Mouse (Mus musculus) embryonic facial prominence, embryonic 10.5 days (tissue): Measurements from ENCODE around the gene St6gal1. TPM values are rescaled to one million over a fixed set of nuclear protein-coding genes. Genes with fewer than 3 reads are reported as not detected.

Source experiments
- DNase-seq: peaks from one replicate; pipeline ENCODE4 v3.0.0-alpha.2; 2017; ENCODE audit warnings: low spot score
- H3K27ac ChIP-seq: fragments of 300-500 bp; sonication (generic); replicated peaks from 2 replicates; pipeline ENCODE4 v1.5.1; 2016; ENCODE audit warnings: mild to moderate bottlenecking
- H3K27me3 ChIP-seq: fragments of 300-500 bp; sonication (generic); replicated peaks from 2 replicates; pipeline ENCODE4 v1.6.1; 2016; ENCODE audit warnings: low read depth, mild to moderate bottlenecking; ENCODE audit not compliant: poor library complexity, severe bottlenecking
- H3K36me3 ChIP-seq: fragments of 300-500 bp; sonication (generic); replicated peaks from 2 replicates; pipeline ENCODE4 v1.6.1; 2016; ENCODE audit warnings: mild to moderate bottlenecking, moderate library complexity
- H3K4me1 ChIP-seq: fragments of 300-500 bp; sonication (generic); 2 replicates; pipeline ENCODE4 v1.6.1; 2016
- H3K4me3 ChIP-seq: fragments of 300-500 bp; sonication (generic); 2 replicates; pipeline ENCODE4 v1.5.1; 2016; ENCODE audit warnings: mild to moderate bottlenecking, moderate library complexity
- H3K9me3 ChIP-seq: fragments of 300-500 bp; sonication (generic); 2 replicates; pipeline ENCODE4 v1.6.1; 2016; ENCODE audit warnings: mild to moderate bottlenecking
- WGBS: fragments of 180-500 bp; shearing (Covaris S2); methylation state at CpG from one replicate; pipeline ENCODE4 v1.1.7; 2016; 5-methylcytosine and 5-hydroxymethylcytosine counted together
- polyA plus RNA-seq: library from polyadenylated mRNA; unstranded; fragments of >200 nt; fragmentation: Nextera tagmentation; extraction: Ambion mirVana; gene quantifications from 2 replicates; pipeline ENCODE4 v1.2.1, GENCODE M21; 2016

St6gal1 gene
- polyA plus RNA-seq, 1 experiment from 2014 or later = 27.3 TPM

GRCm38 (mm10) chr16:23286380-23287097, 62.0 kb downstream of the St6gal1 start:
- no peak for DNase-seq
- Histone ChIP-seq H3K27me3 (no peaks in the 10 kb centered on the region), H3K9me3 (no peaks in the 10 kb centered on the region), H3K4me1 (no peaks in the 10 kb centered on the region), H3K4me3 (no peak overlapping the region), H3K36me3 (peaks cover 37% of the 10 kb centered on the region), H3K27ac (no peak overlapping the region)
- WGBS = 89% methylated on average over 11 of the region's 11 CpGs

DNA sequence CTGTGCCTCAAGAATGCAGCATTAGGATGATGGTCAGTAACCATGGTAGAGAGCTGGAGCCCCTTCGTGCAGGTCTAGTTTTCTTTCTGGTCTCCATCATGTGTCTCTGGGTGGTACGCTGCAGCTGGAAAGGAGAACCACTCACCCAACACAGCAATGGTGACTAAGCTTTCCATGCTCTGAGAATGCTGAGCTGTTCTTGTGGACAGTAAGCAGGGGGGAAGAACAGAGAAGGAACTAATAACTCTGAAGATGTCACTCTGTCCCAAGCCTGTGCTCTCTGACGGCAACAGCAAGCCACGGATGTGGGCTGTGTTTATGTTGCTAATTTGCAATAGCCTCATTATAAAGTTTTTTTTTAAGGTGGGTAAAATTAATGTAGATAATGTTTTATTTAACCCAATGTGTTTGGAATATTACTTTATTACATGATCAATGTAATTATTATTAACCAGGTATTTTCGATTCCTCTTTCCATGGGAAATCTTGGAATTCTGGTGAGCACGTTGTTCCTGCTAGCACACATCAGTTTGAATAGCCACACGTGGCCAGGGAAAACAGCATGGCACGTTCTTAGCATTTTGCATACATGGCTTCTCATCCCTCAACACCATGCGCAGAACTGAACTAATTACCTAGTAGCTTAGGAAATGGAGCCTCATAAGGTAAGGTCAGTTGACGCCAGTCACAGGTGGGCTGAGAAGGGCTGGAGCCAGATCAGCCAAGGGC, 62.9 kb downstream of the St6gal1 start:
- Histone ChIP-seq H3K27me3 (no peaks in the 10 kb centered on the region), H3K9me3 (no peaks in the 10 kb centered on the region), H3K27ac (no peak overlapping the region), H3K4me1 (no peaks in the 10 kb centered on the region), H3K4me3 (no peak overlapping the region), H3K36me3 (peaks cover 36% of the 10 kb centered on the region)
- WGBS = 92% methylated on average over 10 of the region's 10 CpGs
- no peak for DNase-seq

GRCm38 (mm10) chr16:23288103-23288502, 63.6 kb downstream of the St6gal1 start:
- H3K4me3 ChIP-seq = no peak overlapping the region
- H3K4me1 ChIP-seq = no peaks in the 10 kb centered on the region
- no peaks in the 10 kb centered on the region for H3K27me3 ChIP-seq
- peaks cover 30% of the 10 kb centered on the region for H3K36me3 ChIP-seq
- no peak overlapping the region for H3K27ac ChIP-seq
- DNase-seq = no peak
- no peaks in the 10 kb centered on the region for H3K9me3 ChIP-seq
- WGBS = 92% methylated on average over 9 of the region's 9 CpGs

DNA sequence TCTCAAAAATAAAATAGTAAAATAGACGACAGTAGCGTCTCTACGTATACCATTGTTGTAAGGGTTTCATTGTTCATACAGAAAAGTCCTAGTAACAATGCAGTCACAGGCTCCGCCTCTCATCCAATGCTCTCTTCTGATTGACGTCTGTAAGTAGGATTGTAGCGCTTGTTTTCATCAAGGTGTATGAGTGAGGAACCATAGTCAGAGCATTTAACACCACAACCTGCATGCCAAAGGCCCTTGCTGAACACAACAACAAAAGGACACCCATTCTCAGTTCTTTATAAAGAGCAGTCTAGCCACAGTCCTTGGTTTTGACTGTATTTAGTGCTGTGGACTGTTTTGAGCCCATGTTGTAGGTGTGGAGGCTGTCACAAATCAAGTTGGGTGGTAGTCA, 64.9 kb downstream of the St6gal1 start:
- WGBS = 97% methylated on average over 6 of the region's 6 CpGs
- Histone ChIP-seq H3K27ac (no peak overlapping the region), H3K4me3 (no peak overlapping the region), H3K27me3 (no peaks in the 10 kb centered on the region), H3K9me3 (no peaks in the 10 kb centered on the region), H3K4me1 (0 out of 2 replicates have a peak, but pooled peaks cover 3% of the 10 kb centered on the region), H3K36me3 (peaks cover 22% of the 10 kb centered on the region)
- no peak for DNase-seq

DNA sequence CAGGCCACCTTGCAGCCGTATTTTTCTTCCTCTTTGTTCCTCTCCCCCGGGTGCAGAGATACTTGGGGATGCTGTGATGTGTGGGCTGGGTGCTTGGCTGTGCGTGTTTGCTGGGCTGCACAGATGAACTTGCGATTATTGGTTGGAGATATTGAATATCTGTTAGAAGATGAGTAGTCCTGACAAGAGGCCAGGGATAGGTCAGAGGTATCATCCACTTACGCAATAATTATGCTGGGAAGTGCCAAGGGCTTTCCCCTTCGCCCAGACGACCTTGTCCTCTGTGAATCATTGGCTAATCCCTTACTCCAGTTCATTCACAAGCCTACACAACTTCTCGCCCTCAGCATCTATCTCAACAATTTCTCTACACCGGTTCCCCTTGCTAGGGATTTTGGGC, 65.6 kb downstream of the St6gal1 start:
- Histone ChIP-seq H3K27ac (no peak overlapping the region), H3K9me3 (no peaks in the 10 kb centered on the region), H3K4me3 (no peak overlapping the region), H3K36me3 (peaks cover 22% of the 10 kb centered on the region), H3K4me1 (0 out of 2 replicates have a peak, but pooled peaks cover 3% of the 10 kb centered on the region), H3K27me3 (no peaks in the 10 kb centered on the region)
- 90% methylated on average over 9 of the region's 9 CpGs for WGBS
- DNase-seq = no peak

DNA sequence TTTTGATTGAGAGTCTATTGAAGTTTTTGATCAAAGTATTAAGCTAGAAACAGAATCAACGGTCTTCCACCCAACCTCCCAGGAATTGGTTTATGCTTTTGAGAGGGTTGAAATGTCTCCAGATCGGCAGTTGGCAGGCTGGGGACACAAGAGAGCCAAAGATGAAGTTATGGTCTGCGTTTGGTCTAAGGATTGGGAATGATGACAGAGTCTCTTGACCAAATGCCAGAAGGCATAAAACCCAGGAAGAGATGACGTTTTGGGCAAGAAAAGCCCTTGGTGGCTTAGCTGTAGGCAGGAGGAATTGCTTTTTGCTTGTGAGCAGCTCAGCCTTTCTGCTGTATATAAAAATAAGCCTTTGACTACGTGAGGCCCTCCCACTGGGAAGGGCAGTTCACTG, 67.0 kb downstream of the St6gal1 start:
- no peaks in the 10 kb centered on the region for H3K9me3 ChIP-seq
- H3K4me3 ChIP-seq = no peak overlapping the region
- peaks cover 26% of the 10 kb centered on the region for H3K36me3 ChIP-seq
- H3K4me1 ChIP-seq = 0 out of 2 replicates have a peak, but pooled peaks cover 3% of the 10 kb centered on the region
- H3K27me3 ChIP-seq = no peaks in the 10 kb centered on the region
- DNase-seq = no peak
- WGBS = 84% methylated on average over 5 of the region's 5 CpGs
- no peak overlapping the region for H3K27ac ChIP-seq

GRCm38 (mm10) chr16:23294236-23294635, 69.7 kb downstream of the St6gal1 start:
- H3K27ac ChIP-seq = no peak overlapping the region
- no peak overlapping the region for H3K4me3 ChIP-seq
- 0 out of 2 replicates have a peak, but pooled peaks cover 3% of the 10 kb centered on the region for H3K4me1 ChIP-seq
- H3K36me3 ChIP-seq = peaks cover 26% of the 10 kb centered on the region
- H3K27me3 ChIP-seq = no peaks in the 10 kb centered on the region
- DNase-seq = no peak
- no peaks in the 10 kb centered on the region for H3K9me3 ChIP-seq
- WGBS = 53% methylated on average over 3 of the region's 3 CpGs

GRCm38 (mm10) chr16:23294747-23295146, 70.2 kb downstream of the St6gal1 start:
- H3K9me3 ChIP-seq = no peaks in the 10 kb centered on the region
- H3K4me3 ChIP-seq = no peak overlapping the region
- H3K27me3 ChIP-seq = no peaks in the 10 kb centered on the region
- no peak overlapping the region for H3K27ac ChIP-seq
- peaks cover 28% of the 10 kb centered on the region for H3K36me3 ChIP-seq
- WGBS = 89% methylated on average over 6 of the region's 6 CpGs
- no peak for DNase-seq
- H3K4me1 ChIP-seq = 0 out of 2 replicates have a peak, but pooled peaks cover 3% of the 10 kb centered on the region

GRCm38 (mm10) chr16:23295720-23296119, 71.2 kb downstream of the St6gal1 start:
- no peak for DNase-seq
- no peak overlapping the region for H3K4me3 ChIP-seq
- H3K36me3 ChIP-seq = peaks cover 20% of the 10 kb centered on the region
- no peaks in the 10 kb centered on the region for H3K9me3 ChIP-seq
- WGBS = 85% methylated on average over 5 of the region's 5 CpGs
- H3K4me1 ChIP-seq = 0 out of 2 replicates have a peak, but pooled peaks cover 3% of the 10 kb centered on the region
- H3K27ac ChIP-seq = no peak overlapping the region
- no peaks in the 10 kb centered on the region for H3K27me3 ChIP-seq

- Histone ChIP-seq H3K27ac (no peak overlapping the region), H3K4me1 (0 out of 2 replicates have a peak, but pooled peaks cover 3% of the 10 kb centered on the region), H3K27me3 (no peaks in the 10 kb centered on the region), H3K4me3 (no peak overlapping the region), H3K36me3 (peaks cover 18% of the 10 kb centered on the region), H3K9me3 (no peaks in the 10 kb centered on the region)
- WGBS = 98% methylated on average over 3 of the region's 3 CpGs
- no peak for DNase-seq
Observed at GRCm38 (mm10) chr16:23296721-23297120, 72.2 kb downstream of the St6gal1 start.

DNA sequence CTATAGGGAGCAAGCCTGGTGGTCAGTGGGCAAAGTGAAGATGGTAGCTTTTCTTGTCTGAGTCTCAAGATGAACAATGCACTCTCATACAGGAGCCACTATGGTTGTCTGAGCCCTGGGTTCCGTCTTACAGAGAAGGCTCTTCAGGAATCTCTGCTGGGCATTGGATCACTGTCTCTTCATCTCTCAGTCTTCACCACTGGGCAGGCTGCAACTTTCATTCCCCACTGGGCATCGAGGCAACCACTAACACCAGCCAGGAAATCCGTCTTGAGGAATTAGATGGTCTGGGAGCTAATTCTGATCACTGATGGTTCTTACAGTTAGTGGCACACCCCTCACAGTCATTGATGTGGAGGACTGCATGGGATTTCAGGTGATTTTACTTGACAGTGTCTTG, 73.9 kb downstream of the St6gal1 start:
- Histone ChIP-seq H3K27ac (no peak overlapping the region), H3K4me3 (no peak overlapping the region), H3K27me3 (no peaks in the 10 kb centered on the region), H3K4me1 (0 out of 2 replicates have a peak, but pooled peaks cover 5% of the 10 kb centered on the region), H3K36me3 (peaks cover 22% of the 10 kb centered on the region), H3K9me3 (no peaks in the 10 kb centered on the region)
- DNase-seq = no peak
- 90% methylated on average over 3 of the region's 3 CpGs for WGBS

DNA sequence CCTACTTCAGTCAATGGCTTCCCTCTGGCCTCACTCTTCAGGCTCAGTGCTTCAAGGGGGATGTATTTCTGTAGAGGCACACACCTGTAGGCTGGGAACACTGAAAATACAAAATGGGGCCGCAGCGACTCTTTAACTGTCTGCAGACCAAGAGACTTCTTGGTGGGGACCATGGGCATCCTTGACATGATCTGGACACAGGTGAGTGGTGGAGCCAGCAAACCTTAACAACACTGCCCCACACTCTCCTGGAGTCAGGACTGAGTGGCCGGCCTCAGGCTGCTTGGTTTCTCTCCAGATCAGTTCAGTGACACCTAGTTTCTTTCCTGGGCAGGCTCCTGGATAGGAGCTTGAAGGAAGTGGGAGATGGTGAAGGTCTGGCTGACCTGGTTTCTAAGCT, 74.4 kb downstream of the St6gal1 start:
- DNase-seq = no peak
- 95% methylated on average over 3 of the region's 3 CpGs for WGBS
- 0 out of 2 replicates have a peak, but pooled peaks cover 8% of the 10 kb centered on the region for H3K4me1 ChIP-seq

More for the DNA sequence above, 74.4 kb downstream of the St6gal1 start:
- H3K36me3 ChIP-seq = peaks cover 22% of the 10 kb centered on the region
- H3K27ac ChIP-seq = no peak overlapping the region
- H3K27me3 ChIP-seq = no peaks in the 10 kb centered on the region
- H3K9me3 ChIP-seq = no peaks in the 10 kb centered on the region
- no peak overlapping the region for H3K4me3 ChIP-seq
